Mouse (Mus musculus): ENCODE measurements around the gene Calm2.

GRCm38 (mm10) chr17:87432314-87432713 lies 14.4 kb downstream of the Calm2 start:
- no peak for TF ChIP-seq EP300 (IDR thresholded peaks at IDR 0.05; ENCODE audit: low read depth)
- TF ChIP-seq CTCF (IDR thresholded peaks at IDR 0.05; ENCODE audit: low read depth), result no peak

Data from liver, embryonic 14.5 days (tissue).